Mouse (Mus musculus) bone marrow macrophage, adult 2 months (primary cell): Measurements from ENCODE around the gene Sirt2.

Source experiments
- CTCF ChIP-seq: IDR thresholded peaks from 2 replicates; pipeline ENCODE4 v1.5.1; 2012; ENCODE audit warnings: low read depth, mild to moderate bottlenecking, low read length, moderate library complexity
- POLR2A ChIP-seq: IDR thresholded peaks from 2 replicates; pipeline ENCODE4 v1.6.1; 2012; ENCODE audit warnings: mild to moderate bottlenecking, low read depth, low read length, borderline replicate concordance

DNA sequence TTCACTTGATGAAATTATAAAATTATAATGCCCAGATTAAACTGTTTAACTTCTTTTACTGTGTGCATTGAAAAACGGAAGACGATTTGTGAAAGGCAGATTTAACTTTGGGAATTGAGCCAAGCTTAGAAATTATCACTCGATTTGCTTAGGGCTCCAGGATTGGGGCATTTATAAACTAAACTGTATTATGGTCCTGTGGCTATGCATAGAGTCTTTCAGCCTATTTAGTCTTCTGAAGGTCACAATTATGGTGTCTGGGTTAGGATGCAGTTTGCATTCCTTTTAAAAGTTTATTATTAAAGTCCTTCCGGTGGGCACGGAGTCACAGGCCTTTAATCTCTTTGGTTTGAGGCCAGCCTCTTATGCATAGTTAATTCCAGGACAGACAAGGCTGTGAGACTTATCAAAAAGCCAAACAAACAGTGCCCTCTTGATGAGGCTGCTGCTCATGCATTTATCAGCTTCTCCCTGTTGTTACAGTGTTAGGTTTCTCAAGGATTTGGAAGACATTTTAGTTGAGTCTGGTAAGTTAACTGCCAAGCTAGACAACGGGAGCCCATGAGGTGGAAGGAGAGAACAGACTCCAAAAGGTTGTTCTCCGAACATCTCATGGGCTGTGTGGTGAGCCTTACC, 45.2 kb downstream of the Sirt2 start:
- TF ChIP-seq POLR2A (no peak), CTCF (no peak)
